In the genomic region with DNA sequence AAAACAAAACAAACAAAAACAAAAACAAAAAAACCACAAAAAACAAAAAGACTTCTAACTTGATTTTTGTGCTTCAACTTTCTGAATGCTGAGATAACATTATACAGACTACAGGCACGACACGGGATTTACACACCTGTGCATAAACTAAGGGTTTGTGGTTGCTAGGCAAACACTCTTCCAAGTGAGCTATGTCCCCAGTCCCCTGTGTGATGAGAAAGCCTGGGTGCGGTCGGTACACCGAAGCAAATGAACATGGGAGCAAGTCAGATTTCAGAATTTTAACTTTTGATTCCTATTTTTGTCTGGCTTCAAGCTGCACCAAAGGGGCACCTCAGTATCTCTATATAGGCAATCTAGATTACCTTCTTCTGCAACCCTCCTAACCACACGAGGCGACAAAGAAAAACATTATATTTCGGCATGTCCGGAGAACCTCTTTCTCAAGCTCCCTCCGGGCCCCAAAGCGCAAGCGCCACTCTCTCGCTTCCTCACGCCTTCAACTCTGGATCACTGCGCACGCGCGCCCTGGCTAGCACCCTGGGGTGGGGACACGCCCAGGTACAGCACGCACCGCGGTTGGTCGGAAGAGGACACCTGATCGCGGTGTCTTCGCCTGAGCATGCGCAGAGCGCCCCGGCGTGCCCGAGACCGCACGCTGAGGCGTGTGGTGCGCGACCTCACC, we compare ENCODE assay signal across 8 mouse cellular contexts. TPM values are rescaled to one million over a fixed set of nuclear protein-coding genes. Genes with fewer than 3 reads are reported as not detected.
DNase-seq lines count a peak whose midpoint lies in the region; ATAC-seq and TF ChIP-seq lines count a peak whose summit lies in the region.

A gene (plus strand): TSS at position 663 of the 685 bp plus-strand sequence.

- H3K4me1 ChIP-seq in cortical plate, adult 2 months (ENCODE audit: control insufficient read depth, insufficient read depth, low read length), result peaks cover 2% of the 10 kb centered on the region; the same call in 1 of the 2 replicates
- H3K4me1 ChIP-seq in megakaryocyte, embryonic 14.5 days, result peaks cover 47% of the 10 kb centered on the region

- H3K9me3 ChIP-seq in megakaryocyte, embryonic 14.5 days, result no peaks in the 10 kb centered on the region

- TF ChIP-seq POLR2A in cortical plate, adult 2 months (IDR thresholded peaks at IDR 0.05; ENCODE audit: extremely low read depth, insufficient read depth, low read length), result peak; percentile 90

- ATAC-seq in activated CD4-positive, CD25-positive, alpha-beta regulatory T cell, adult 4 months, result peak; percentile 95

- peak; percentile 99 to 100 for DNase-seq in gastrocnemius, adult 8-10 months (ENCODE audit: low spot score in 2 of 2)
- DNase-seq in hindlimb bud, embryonic 11.5 days (ENCODE audit: extremely low spot score, low read depth, low spot score), result peak; percentile 88
- peak; percentile 99 for DNase-seq in left cerebral cortex, adult 8-10 months (ENCODE audit: low spot score in 2 of 2)
- peak; percentile 100 for DNase-seq in right cerebral cortex, postnatal 10 days (ENCODE audit: low spot score in 2 of 2)
- peak; percentile 100 for DNase-seq in urinary bladder, postnatal 25 days (ENCODE audit: low spot score)

- peaks cover 11% of the 10 kb centered on the region for H3K36me3 ChIP-seq in megakaryocyte, embryonic 14.5 days (replicated peaks; ENCODE audit: low read length)

- H3K27ac ChIP-seq in cortical plate, adult 2 months (ENCODE audit: insufficient read depth, low read length), result peak within 1 kb of the TSS; percentile 61

- peak within 1 kb of the TSS; percentile 93 for H3K4me3 ChIP-seq in cortical plate, adult 2 months (ENCODE audit: insufficient read depth, low read length)
- peak within 1 kb of the TSS; percentile 92 for H3K4me3 ChIP-seq in megakaryocyte, embryonic 14.5 days (replicated peaks)

- TF ChIP-seq CTCF in cortical plate, adult 2 months (IDR thresholded peaks at IDR 0.05; ENCODE audit: extremely low read depth, insufficient read depth, low read length), result no peak

- H3K27me3 ChIP-seq in megakaryocyte, embryonic 14.5 days (replicated peaks), result peaks cover 11% of the 10 kb centered on the region

RNA-seq across cellular contexts. Expression of the gene that starts here (rescaled TPM):
- 10 to 100 TPM; 28.2 to 31.0 TPM for polyA plus RNA-seq in activated CD4-positive, CD25-positive, alpha-beta regulatory T cell, adult 4 months (2017; shearing (Covaris generic))
- polyA plus RNA-seq in cortical plate, adult 2 months (2012; rRNA removed), result 199 and 202 TPM in 2 replicates
- 10 to 100 TPM; 25.8 to 37.9 (median 26.4) TPM for total RNA-seq in gastrocnemius, adult 8-10 months (2022)
- total RNA-seq in left cerebral cortex, adult 8-10 months (2022), result 100 to 1,000 TPM; 126 to 142 (median 130) TPM
- 5.5 and 6.2 TPM in 2 replicates for polyA plus RNA-seq in megakaryocyte, embryonic 14.5 days (2012; ENCODE audit: insufficient read depth, low replicate concordance)

Comparison
In these comparisons a context has a peak if more than half of its experiments do, and no peak if none do; other contexts are left out.
1. Peak in every context shown above with its lines: DNase-seq, ATAC-seq, H3K4me3 ChIP-seq and H3K27ac ChIP-seq.